ENCODE assay signal across 15 mouse cellular contexts in genomic region chr17:80756043-80756442, GRCm38 (mm10). TPM values are rescaled to one million over a fixed set of nuclear protein-coding genes. Genes with fewer than 3 reads are reported as not detected.
A peak's percentile ranks its signal among the peaks of the same experiment; 100 is the strongest.
DNase-seq lines count a peak whose midpoint lies in the region; ATAC-seq and TF ChIP-seq lines count a peak whose summit lies in the region.
"Had no signal": no experiment of that assay in that cellular context is flagged by ENCODE, and none has a peak within 500 bp of the region (broad histone marks: within the 10 kb centered on the region; RNA-seq: fewer than 3 reads in every experiment).

No protein-coding gene starts in this region.

- no peak for TF ChIP-seq CTCF in heart, postnatal 0 days (IDR thresholded peaks at IDR 0.05; ENCODE audit: low read depth)
- TF ChIP-seq CTCF in cortical plate, adult 2 months (IDR thresholded peaks at IDR 0.05; ENCODE audit: extremely low read depth, insufficient read depth, low read length) = no peak
- TF ChIP-seq CTCF in cerebellum, adult 2 months (IDR thresholded peaks at IDR 0.05; ENCODE audit: borderline replicate concordance, insufficient read depth, low read depth, low read length) = no peak

- intact Hi-C loops in left cerebral cortex, postnatal 36 days (cut with DNase I) = no loop called here

- no peak for TF ChIP-seq POLR2A in cortical plate, adult 2 months (IDR thresholded peaks at IDR 0.05; ENCODE audit: extremely low read depth, insufficient read depth, low read length)
- no peak for TF ChIP-seq POLR2A in cerebellum, adult 2 months (IDR thresholded peaks at IDR 0.05; ENCODE audit: borderline replicate concordance, insufficient read depth, low read length)

- H3K4me1 ChIP-seq in heart, postnatal 0 days (ENCODE audit: control insufficient read depth, insufficient read depth) = peaks cover 5% of the 10 kb centered on the region; the same call in 1 of the 2 replicates
- H3K4me1 ChIP-seq in ES-E14 (ENCODE audit: control insufficient read depth in 2 of 2, insufficient read depth in 2 of 2, low read length in 2 of 2, poor library complexity in 1 of 2) = peaks cover 0 to 9% of the 10 kb centered on the region in 2 experiments; a peak in 2 of 4 replicates
- peaks cover 2% of the 10 kb centered on the region; the same call in 1 of the 2 replicates for H3K4me1 ChIP-seq in cortical plate, adult 2 months (ENCODE audit: control insufficient read depth, insufficient read depth, low read length)
- no peaks in the 10 kb centered on the region for H3K4me1 ChIP-seq in cerebellum, adult 2 months (ENCODE audit: control insufficient read depth, insufficient read depth, low read length)
- H3K4me1 ChIP-seq: forebrain, embryonic 12.5 days; megakaryocyte, embryonic 14.5 days had no signal

- 39% methylated on average over 5 of the region's 5 CpGs for WGBS in heart, postnatal 0 days
- WGBS in cerebellum, adult 2 months = 80% methylated on average over 5 of the region's 5 CpGs

- no peak for DNase-seq in heart, postnatal 0 days (ENCODE audit: low spot score)
- no peak for DNase-seq in heart, adult 18-20 months
- no peak for DNase-seq in ES-E14 (ENCODE audit: low read depth, low spot score)
- DNase-seq in kidney, postnatal 36 days = peak; percentile 37 to 62
- DNase-seq in left cerebral cortex, postnatal 36 days (ENCODE audit: low spot score in 2 of 2) = no peak
- no peak for DNase-seq in cerebellum, postnatal 4 days (ENCODE audit: low spot score in 2 of 2)
- no peak for DNase-seq in cerebellum, adult 2 months
- DNase-seq: cerebellum, postnatal 25 days; gastrocnemius, postnatal 10 days; right cerebral cortex, postnatal 4 days; thymus, adult 2 months had no signal

- no peaks in the 10 kb centered on the region for H3K27me3 ChIP-seq in heart, postnatal 0 days (ENCODE audit: control insufficient read depth, insufficient read depth, low read length)
- no peaks in the 10 kb centered on the region for H3K27me3 ChIP-seq in cerebellum, adult 2 months (ENCODE audit: control insufficient read depth, insufficient read depth, low read length)
- H3K27me3 ChIP-seq: forebrain, embryonic 12.5 days had no signal

- no peaks in the 10 kb centered on the region for H3K36me3 ChIP-seq in heart, postnatal 0 days (replicated peaks; ENCODE audit: control insufficient read depth, insufficient read depth, low read length)
- H3K36me3 ChIP-seq in ES-E14 (ENCODE audit: control insufficient read depth, insufficient read depth, low read length, poor library complexity, severe bottlenecking) = no peaks in the 10 kb centered on the region
- H3K36me3 ChIP-seq: forebrain, embryonic 12.5 days had no signal

- no peak for TF ChIP-seq EP300 in heart, postnatal 0 days (IDR thresholded peaks at IDR 0.05; ENCODE audit: low read depth)

- peak; percentile 49 for ATAC-seq in heart, postnatal 0 days (ENCODE audit: insufficient read depth, low read depth)

- H3K4me3 ChIP-seq in heart, postnatal 0 days (ENCODE audit: low read depth, low read length) = no peak overlapping the region
- H3K4me3 ChIP-seq in ES-E14 (ENCODE audit: insufficient read depth in 1 of 2, low read depth in 1 of 2, low read length in 2 of 2, poor library complexity in 1 of 2, severe bottlenecking in 1 of 2) = no peak overlapping the region
- no peak overlapping the region for H3K4me3 ChIP-seq in cortical plate, adult 2 months (ENCODE audit: insufficient read depth, low read length)
- no peak overlapping the region for H3K4me3 ChIP-seq in cerebellum, adult 2 months (replicated peaks; ENCODE audit: insufficient read depth, low read depth, low read length)
- H3K4me3 ChIP-seq: forebrain, embryonic 12.5 days; megakaryocyte, embryonic 14.5 days had no signal

- peak overlapping the region; percentile 13; the same call in 1 of the 2 replicates for H3K27ac ChIP-seq in heart, postnatal 0 days (ENCODE audit: low read depth)
- no peak overlapping the region for H3K27ac ChIP-seq in ES-E14 (ENCODE audit: insufficient read depth, low read depth, low read length, poor library complexity, severe bottlenecking)
- H3K27ac ChIP-seq in cortical plate, adult 2 months (ENCODE audit: insufficient read depth, low read length) = 0 out of 2 replicates have a peak overlapping the region, but pooled peaks have one; percentile 28
- no peak overlapping the region for H3K27ac ChIP-seq in cerebellum, adult 2 months (ENCODE audit: insufficient read depth, low read length)
- H3K27ac ChIP-seq: forebrain, embryonic 12.5 days; hindbrain, embryonic 14.5 days had no signal

- no peak overlapping the region for H3K9ac ChIP-seq in heart, postnatal 0 days (replicated peaks; ENCODE audit: low read depth, low read length)
- H3K9ac ChIP-seq in ES-E14 (ENCODE audit: insufficient read depth, low read depth, low read length, poor library complexity, severe bottlenecking) = no peak overlapping the region
- H3K9ac ChIP-seq: forebrain, embryonic 12.5 days; hindbrain, embryonic 14.5 days had no signal

- in situ Hi-C loops in ES-E14 (cut with MboI; ENCODE audit: low sequenced_read_pairs in 2 of 2, unreplicated experiment in 2 of 2) = no loop called here

- 0 out of 2 replicates have a peak, but pooled peaks cover under 1% of the 10 kb centered on the region for H3K9me3 ChIP-seq in heart, postnatal 0 days (replicated peaks; ENCODE audit: control insufficient read depth, low read length)
- H3K9me3 ChIP-seq in ES-E14 (ENCODE audit: control insufficient read depth, insufficient read depth, low read depth, low read length) = no peaks in the 10 kb centered on the region
- H3K9me3 ChIP-seq: forebrain, embryonic 12.5 days had no signal

- H3K4me2 ChIP-seq in heart, postnatal 0 days (ENCODE audit: low read depth, low read length) = no peak overlapping the region
- H3K4me2 ChIP-seq: forebrain, embryonic 12.5 days; hindbrain, embryonic 14.5 days had no signal

TF ChIP-seq in ES-E14, 5 proteins besides CTCF, POLR2A, EP300 and RAD21:
- TF ChIP-seq MAFK (IDR thresholded peaks at IDR 0.05; ENCODE audit: insufficient read depth, low read depth, low read length) (0 out of 2 replicates have a peak, but pooled peaks have one; percentile 5), ZNF384 (IDR thresholded peaks at IDR 0.05; ENCODE audit: low read depth, low read length) (no peak)

RNA-seq across cellular contexts. Expression of gene Map4k3, which starts 27.8 kb away (rescaled TPM):
- total RNA-seq in heart, postnatal 0 days (2014; rRNA removed; ENCODE audit: low replicate concordance) = 38.0 and 44.4 TPM in 2 replicates
- polyA plus RNA-seq in heart, postnatal 0 days (2015; fragmentation: Nextera tagmentation; extraction: Ambion mirVana) = 14.2 and 16.7 TPM in 2 replicates
- total RNA-seq in heart, adult 18-20 months (2021) = 10 to 100 TPM; 22.1 to 24.5 TPM
- total RNA-seq in ES-E14 (2012; rRNA removed) = 22.3 and 24.1 TPM in 2 replicates
- polyA plus RNA-seq in cortical plate, adult 2 months (2012; rRNA removed) = 46.7 and 49.4 TPM in 2 replicates
- 10 to 100 TPM; 63.1 to 69.2 TPM for total RNA-seq in left cerebral cortex, postnatal 36 days (2021)
- 45.3 and 48.9 TPM in 2 replicates for polyA plus RNA-seq in cerebellum, adult 2 months (2012; rRNA removed)

Comparison
In these comparisons a context has a peak if more than half of its experiments do, and no peak if none do; other contexts are left out.
1. DNase-seq: peak in kidney, postnatal 36 days (2 of 2); none in heart, postnatal 0 days (single experiment), heart, adult 18-20 months (0 of 2), ES-E14 (single experiment), left cerebral cortex, postnatal 36 days (0 of 2), cerebellum, postnatal 4 days (0 of 2) and cerebellum, adult 2 months (0 of 2).
2. H3K27ac ChIP-seq: peak in heart, postnatal 0 days (single experiment) and cortical plate, adult 2 months (single experiment); none in ES-E14 (single experiment) and cerebellum, adult 2 months (single experiment).